Mouse (Mus musculus): ENCODE results near the gene Pgr. TPM values are rescaled to one million over a fixed set of nuclear protein-coding genes. Genes with fewer than 3 reads are reported as not detected.

Gene Pgr
- polyA plus RNA-seq (2017; shearing (Covaris generic)) = not detected

GRCm38 (mm10) chr9:8899616-8900202, at the start of gene Pgr:
Gene Pgr (plus strand): TSS chr9:8899833.

GRCm38 (mm10) chr9:8971491-8971890, 71.9 kb downstream of the Pgr start, which contains the start of gene Gm16485:
Gene Gm16485 (plus strand): TSS chr9:8971791.

Other genes starting within 250 kb of the Pgr start
- gene Gm16485, start 72.0 kb downstream of the Pgr start, polyA plus RNA-seq (2017; shearing (Covaris generic)) = not detected